Mouse (Mus musculus): ENCODE measurements around the gene Hbq1a. TPM values are rescaled to one million over a fixed set of nuclear protein-coding genes. Genes with fewer than 3 reads are reported as not detected.

Hbq1a gene
- total and polyA plus RNA-seq, 2 experiments from 2014 or later = not detected

DNA sequence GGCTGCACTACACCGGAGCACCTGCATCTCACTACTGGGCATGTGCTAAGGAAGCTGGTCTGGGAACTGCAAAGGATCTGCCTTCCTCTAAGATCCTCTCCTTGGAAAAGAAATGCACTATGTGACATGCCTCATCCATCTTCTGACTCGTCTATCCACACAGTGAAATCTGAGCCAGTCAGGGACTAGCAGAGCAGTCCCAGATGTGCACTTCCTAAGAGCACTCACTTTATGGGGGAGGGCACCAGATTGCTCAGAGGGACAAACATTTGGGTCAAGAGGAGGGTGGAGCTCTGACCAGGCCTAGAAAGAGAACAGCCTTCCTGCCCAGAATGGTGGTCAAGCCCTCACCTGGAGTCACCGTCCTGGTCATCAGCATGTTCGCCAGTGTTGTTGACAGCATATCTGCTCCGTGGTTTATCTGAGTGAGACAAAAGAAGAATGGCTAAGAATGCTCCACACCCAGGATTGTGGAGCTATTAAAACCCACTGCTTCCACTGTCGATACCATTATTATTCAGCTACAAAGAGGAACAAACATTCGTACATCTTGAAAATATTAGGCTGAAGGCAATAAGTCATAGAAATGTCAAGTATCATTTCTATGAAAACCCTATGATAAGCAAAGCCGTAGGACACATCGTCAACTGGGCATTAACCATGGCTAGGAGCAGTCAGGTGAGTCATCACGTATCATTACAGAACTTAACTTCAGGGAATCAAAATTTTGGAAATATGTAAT is 37.0 kb upstream of the Hbq1a start:
- Histone ChIP-seq H3K9ac (replicated peaks; ENCODE audit: low read depth, low read length) (no peak overlapping the region), H3K27ac (ENCODE audit: low read depth) (no peak overlapping the region), H3K4me1 (ENCODE audit: control insufficient read depth, insufficient read depth) (peaks cover 2% of the 10 kb centered on the region; the same call in 1 of the 2 replicates), H3K36me3 (replicated peaks; ENCODE audit: control insufficient read depth, insufficient read depth, low read length) (peaks cover 27% of the 10 kb centered on the region; the same call in 1 of the 2 replicates), H3K27me3 (ENCODE audit: control insufficient read depth, insufficient read depth, low read length) (no peaks in the 10 kb centered on the region), H3K4me2 (ENCODE audit: low read depth, low read length) (no peak overlapping the region), H3K9me3 (replicated peaks; ENCODE audit: control insufficient read depth, low read length) (no peaks in the 10 kb centered on the region), H3K4me3 (ENCODE audit: low read depth, low read length) (no peak overlapping the region)
- TF ChIP-seq EP300 (IDR thresholded peaks at IDR 0.05; ENCODE audit: low read depth) (no peak), CTCF (IDR thresholded peaks at IDR 0.05; ENCODE audit: low read depth) (no peak)
- DNase-seq (ENCODE audit: low spot score) (no peak), ATAC-seq (ENCODE audit: insufficient read depth, low read depth) (no peak)
- WGBS = 67% methylated on average over 10 of the region's 10 CpGs

DNA sequence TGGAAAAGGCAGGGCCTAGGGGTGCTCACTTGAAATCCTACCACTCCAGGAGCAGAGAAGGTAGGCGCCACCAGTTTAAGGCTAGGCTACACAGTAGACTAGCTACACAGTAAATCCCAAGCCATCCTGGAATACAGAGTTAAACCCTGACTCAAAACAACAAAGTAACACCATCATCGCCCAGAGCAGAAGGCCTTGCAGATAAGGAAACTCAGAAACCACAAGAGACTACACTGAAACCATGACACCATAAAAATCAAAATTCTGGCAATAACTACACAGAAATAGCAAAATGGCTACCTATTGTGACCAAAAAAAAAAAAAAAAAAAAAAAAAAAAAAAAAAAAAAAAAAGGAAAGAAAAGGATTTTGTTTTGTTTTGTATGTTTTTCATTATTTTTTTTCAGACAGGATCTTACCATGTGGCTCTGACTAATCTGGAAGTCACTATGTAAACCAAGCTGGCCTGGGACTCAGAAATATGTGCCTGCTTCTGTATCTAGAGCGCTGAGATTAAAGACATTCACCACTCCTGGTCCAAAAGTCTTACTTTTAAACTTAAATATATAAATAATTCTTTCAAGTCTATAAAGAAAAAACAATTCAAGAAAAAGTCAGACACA is 34.6 kb upstream of the Hbq1a start:
- Histone ChIP-seq H3K9me3 (replicated peaks; ENCODE audit: control insufficient read depth, low read length) (no peaks in the 10 kb centered on the region), H3K4me3 (ENCODE audit: low read depth, low read length) (no peak overlapping the region), H3K4me2 (ENCODE audit: low read depth, low read length) (no peak overlapping the region), H3K27me3 (ENCODE audit: control insufficient read depth, insufficient read depth, low read length) (no peaks in the 10 kb centered on the region), H3K9ac (replicated peaks; ENCODE audit: low read depth, low read length) (no peak overlapping the region), H3K4me1 (ENCODE audit: control insufficient read depth, insufficient read depth) (peaks cover 4% of the 10 kb centered on the region; the same call in 1 of the 2 replicates), H3K36me3 (replicated peaks; ENCODE audit: control insufficient read depth, insufficient read depth, low read length) (peaks cover 22% of the 10 kb centered on the region; the same call in 1 of the 2 replicates), H3K27ac (ENCODE audit: low read depth) (no peak overlapping the region)
- no peak for DNase-seq (ENCODE audit: low spot score)
- 89% methylated on average over 3 of the region's 3 CpGs for WGBS
- no peak for TF ChIP-seq CTCF (IDR thresholded peaks at IDR 0.05; ENCODE audit: low read depth)
- no peak for TF ChIP-seq EP300 (IDR thresholded peaks at IDR 0.05; ENCODE audit: low read depth)
- no peak for ATAC-seq (ENCODE audit: insufficient read depth, low read depth)

DNA sequence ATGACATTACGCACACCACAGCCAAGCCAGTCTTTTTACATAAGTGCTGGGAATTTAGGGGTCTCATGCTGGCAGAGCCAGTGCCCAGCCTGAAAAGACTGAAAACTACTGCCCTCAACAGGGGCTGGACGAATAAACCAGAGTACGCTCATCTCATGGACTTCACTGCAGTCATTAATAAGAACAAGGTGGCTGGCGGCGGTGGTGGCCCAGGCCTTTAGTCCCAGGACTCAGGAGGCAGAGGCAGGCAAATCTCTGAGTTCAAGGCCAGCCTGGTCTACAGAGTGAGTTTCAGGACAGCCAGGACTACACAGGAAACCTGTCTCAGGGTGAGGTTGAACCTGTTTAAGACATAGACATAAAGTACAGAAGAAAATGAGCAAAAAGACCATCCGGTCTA is 33.7 kb upstream of the Hbq1a start:
- Histone ChIP-seq H3K9ac (replicated peaks; ENCODE audit: low read depth, low read length) (no peak overlapping the region), H3K27me3 (ENCODE audit: control insufficient read depth, insufficient read depth, low read length) (no peaks in the 10 kb centered on the region), H3K27ac (ENCODE audit: low read depth) (no peak overlapping the region), H3K4me1 (ENCODE audit: control insufficient read depth, insufficient read depth) (peaks cover 4% of the 10 kb centered on the region; the same call in 1 of the 2 replicates), H3K9me3 (replicated peaks; ENCODE audit: control insufficient read depth, low read length) (no peaks in the 10 kb centered on the region), H3K36me3 (replicated peaks; ENCODE audit: control insufficient read depth, insufficient read depth, low read length) (peaks cover 13% of the 10 kb centered on the region; the same call in 1 of the 2 replicates), H3K4me2 (ENCODE audit: low read depth, low read length) (no peak overlapping the region), H3K4me3 (ENCODE audit: low read depth, low read length) (no peak overlapping the region)
- ATAC-seq (ENCODE audit: insufficient read depth, low read depth) (no peak), DNase-seq (ENCODE audit: low spot score) (no peak)
- no peak for TF ChIP-seq CTCF (IDR thresholded peaks at IDR 0.05; ENCODE audit: low read depth)
- no peak for TF ChIP-seq EP300 (IDR thresholded peaks at IDR 0.05; ENCODE audit: low read depth)
- 91% methylated on average over 6 of the region's 6 CpGs for WGBS

DNA sequence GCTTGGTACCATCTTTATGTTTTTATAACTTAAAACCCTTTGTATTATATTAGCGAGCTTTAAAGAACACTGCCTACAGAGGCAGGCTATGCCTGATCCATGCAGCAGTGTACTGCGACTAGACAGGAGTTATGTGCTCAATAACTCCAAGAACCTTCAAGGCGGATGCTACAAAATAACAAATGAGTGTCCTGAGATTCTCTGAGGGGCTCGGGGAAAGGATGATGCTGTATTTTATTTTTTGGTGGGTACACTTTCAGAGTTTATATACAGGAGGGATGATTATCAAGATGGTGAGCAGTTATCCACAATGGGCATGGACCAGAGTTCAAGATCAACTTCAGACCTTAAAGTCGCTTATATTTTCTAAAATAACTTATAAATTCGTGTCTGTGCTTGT is 33.1 kb upstream of the Hbq1a start:
- Histone ChIP-seq H3K36me3 (replicated peaks; ENCODE audit: control insufficient read depth, insufficient read depth, low read length) (0 out of 2 replicates have a peak, but pooled peaks cover 10% of the 10 kb centered on the region), H3K4me1 (ENCODE audit: control insufficient read depth, insufficient read depth) (peaks cover 4% of the 10 kb centered on the region; the same call in 1 of the 2 replicates), H3K9me3 (replicated peaks; ENCODE audit: control insufficient read depth, low read length) (no peaks in the 10 kb centered on the region), H3K9ac (replicated peaks; ENCODE audit: low read depth, low read length) (peak overlapping the region; percentile 92), H3K27me3 (ENCODE audit: control insufficient read depth, insufficient read depth, low read length) (no peaks in the 10 kb centered on the region), H3K4me3 (ENCODE audit: low read depth, low read length) (peak overlapping the region; percentile 87), H3K27ac (ENCODE audit: low read depth) (peak overlapping the region; percentile 91), H3K4me2 (ENCODE audit: low read depth, low read length) (peak overlapping the region; percentile 79)
- DNase-seq (ENCODE audit: low spot score) (no peak), ATAC-seq (ENCODE audit: insufficient read depth, low read depth) (no peak)
- TF ChIP-seq EP300 (IDR thresholded peaks at IDR 0.05; ENCODE audit: low read depth) = no peak
- no peak for TF ChIP-seq CTCF (IDR thresholded peaks at IDR 0.05; ENCODE audit: low read depth)
- WGBS = 22% methylated on average over 6 of the region's 6 CpGs

DNA sequence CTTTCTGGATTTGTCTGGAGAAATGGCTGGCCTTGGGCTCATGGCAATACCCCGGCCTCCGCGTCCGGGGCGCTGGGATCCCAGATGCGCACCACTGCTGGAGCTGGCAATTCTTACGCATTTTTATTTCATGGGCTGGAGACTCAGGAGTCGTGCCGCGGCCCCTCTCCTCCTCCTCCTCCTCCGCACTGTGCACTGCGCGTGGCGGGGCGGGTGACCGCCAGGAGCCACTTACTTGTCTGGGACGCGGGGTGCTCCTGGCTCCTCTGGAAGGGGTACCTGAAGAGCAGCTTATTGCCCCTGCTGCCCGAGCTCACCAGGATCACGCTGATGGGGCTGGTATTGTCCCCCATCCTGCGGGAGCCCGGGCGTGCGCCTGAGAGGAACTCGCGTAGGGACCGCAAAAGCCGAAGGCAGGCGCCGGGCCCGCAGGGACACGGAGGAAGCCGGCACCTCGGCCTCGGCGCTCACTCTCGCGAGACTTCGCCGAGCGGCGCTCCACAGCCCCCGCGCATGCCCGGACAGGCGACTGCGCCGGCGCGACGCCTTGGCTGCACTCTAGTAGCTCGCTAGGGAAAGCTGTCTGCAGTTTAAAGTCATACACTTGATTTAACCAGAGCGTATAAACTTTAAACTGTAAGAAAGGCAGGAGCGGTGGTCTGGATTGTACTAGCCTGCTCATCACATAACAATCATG is 32.5 kb upstream of the Hbq1a start, which contains the start of gene Nprl3:
Gene Nprl3 (minus strand): TSS at position 520 of the 697 bp plus-strand sequence.
- peaks cover 4% of the 10 kb centered on the region; the same call in 1 of the 2 replicates for H3K4me1 ChIP-seq (ENCODE audit: control insufficient read depth, insufficient read depth)
- no peaks in the 10 kb centered on the region for H3K27me3 ChIP-seq (ENCODE audit: control insufficient read depth, insufficient read depth, low read length)
- no peaks in the 10 kb centered on the region for H3K9me3 ChIP-seq (replicated peaks; ENCODE audit: control insufficient read depth, low read length)
- no peak for TF ChIP-seq CTCF (IDR thresholded peaks at IDR 0.05; ENCODE audit: low read depth)
- TF ChIP-seq EP300 (IDR thresholded peaks at IDR 0.05; ENCODE audit: low read depth) = no peak
- peak within 1 kb of the TSS; percentile 79 for H3K4me2 ChIP-seq (ENCODE audit: low read depth, low read length)
- WGBS = under 1% methylated on average over 54 of the region's 54 CpGs
- peak within 1 kb of the TSS; percentile 91 for H3K27ac ChIP-seq (ENCODE audit: low read depth)
- H3K36me3 ChIP-seq (replicated peaks; ENCODE audit: control insufficient read depth, insufficient read depth, low read length) = 0 out of 2 replicates have a peak, but pooled peaks cover 6% of the 10 kb centered on the region
- DNase-seq (ENCODE audit: low spot score) (peak; percentile 93), ATAC-seq (ENCODE audit: insufficient read depth, low read depth) (peak; percentile 100)
- peak within 1 kb of the TSS; percentile 87 for H3K4me3 ChIP-seq (ENCODE audit: low read depth, low read length)
- H3K9ac ChIP-seq (replicated peaks; ENCODE audit: low read depth, low read length) = peak within 1 kb of the TSS; percentile 92

All from heart, postnatal 0 days (tissue).